Mouse (Mus musculus): ENCODE measurements at regions not wholly inside any gene's neighbourhood (a gene's known extent, or its start where the extent isn't known, plus 50 kb on each side); places are given as distances from the start of the nearest gene placed in this dataset.

DNA sequence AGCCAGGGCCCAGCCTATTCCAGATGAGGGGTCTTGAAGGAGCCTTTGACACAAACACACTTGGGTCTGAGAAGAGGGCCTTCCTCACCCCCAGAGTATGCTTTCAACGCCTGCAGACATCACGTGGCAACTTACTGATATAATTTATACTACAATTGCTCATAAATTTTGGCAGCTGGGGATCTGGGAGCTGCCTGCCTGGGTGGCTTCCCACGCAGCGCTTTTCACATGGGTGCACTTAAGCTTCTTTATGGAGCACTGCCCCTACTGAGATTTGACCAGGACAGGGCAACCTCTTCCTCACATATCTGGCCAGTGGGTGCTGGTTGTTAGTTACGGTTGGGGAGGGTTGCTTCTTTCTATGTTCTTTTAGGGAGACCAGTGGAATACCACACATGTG lies 61.6 kb downstream of the Spesp1 start:
- Histone ChIP-seq H3K27ac (no peak overlapping the region), H3K4me1 (peaks cover 25% of the 10 kb centered on the region), H3K9me3 (no peaks in the 10 kb centered on the region), H3K36me3 (replicated peaks) (no peaks in the 10 kb centered on the region), H3K27me3 (ENCODE audit: poor library complexity, severe bottlenecking) (0 out of 2 replicates have a peak, but pooled peaks cover 3% of the 10 kb centered on the region), H3K4me3 (no peak overlapping the region)
- no peak for DNase-seq (ENCODE audit: extremely low spot score, low spot score)
- WGBS = 86% methylated on average over 5 of the region's 5 CpGs

DNA sequence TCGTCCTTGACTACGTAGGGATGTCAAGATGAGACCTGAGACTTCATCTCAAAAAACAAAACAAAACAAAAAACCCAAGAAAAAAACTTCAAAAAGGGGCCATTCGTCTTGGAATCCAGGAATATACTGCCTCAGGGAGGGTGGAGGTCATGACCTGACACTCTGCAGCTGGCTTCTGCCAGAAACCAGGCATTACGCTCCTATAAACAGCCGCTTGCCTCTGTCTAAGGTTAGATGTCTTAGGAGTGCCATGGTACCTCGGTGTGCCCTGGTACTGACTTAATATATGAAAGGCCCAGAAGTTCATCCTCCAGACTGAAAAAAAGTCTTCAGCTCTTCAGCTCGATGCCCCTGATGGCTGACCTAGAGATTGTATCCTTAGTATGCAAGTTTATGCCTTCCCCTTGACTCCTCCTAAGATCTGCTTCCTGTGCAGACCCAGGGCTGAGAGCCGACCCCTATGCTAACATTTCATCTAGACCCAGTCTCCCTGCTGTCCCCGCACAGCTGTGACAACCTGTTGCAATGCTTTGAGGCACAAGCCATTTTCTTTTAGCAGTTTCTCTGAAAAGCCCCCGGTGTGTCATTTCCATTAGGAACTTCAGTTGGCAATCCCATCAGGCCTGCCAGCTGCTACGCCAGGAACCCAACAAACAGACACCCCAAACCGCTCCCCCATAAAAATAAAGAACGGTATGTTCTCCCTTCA lies 66.7 kb downstream of the Spesp1 start:
- Histone ChIP-seq H3K27ac (no peak overlapping the region), H3K4me3 (no peak overlapping the region), H3K36me3 (replicated peaks) (no peaks in the 10 kb centered on the region), H3K27me3 (ENCODE audit: poor library complexity, severe bottlenecking) (no peaks in the 10 kb centered on the region), H3K4me1 (peaks cover 14% of the 10 kb centered on the region), H3K9me3 (no peaks in the 10 kb centered on the region)
- DNase-seq (ENCODE audit: extremely low spot score, low spot score) = no peak
- WGBS = 74% methylated on average over 13 of the region's 13 CpGs

DNA sequence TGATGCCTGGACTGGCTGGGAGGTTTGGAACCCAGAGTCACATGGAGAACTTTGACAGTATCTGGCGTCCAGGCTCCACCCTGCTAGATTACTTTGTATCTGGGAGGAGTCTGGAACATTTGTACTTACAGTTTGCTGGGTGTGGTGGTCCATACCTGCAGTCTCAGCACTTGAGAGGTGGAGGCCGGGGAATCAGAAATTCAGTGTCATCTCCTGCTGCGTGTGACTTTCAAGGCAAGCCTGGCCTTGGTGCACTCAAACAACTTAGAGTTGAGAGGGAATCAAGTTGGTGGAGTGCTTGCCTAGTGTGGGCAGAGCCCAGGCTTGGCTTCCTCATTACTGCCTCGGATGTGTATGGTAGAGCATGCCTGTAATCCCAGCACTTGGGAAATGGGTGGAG lies 67.5 kb downstream of the Spesp1 start:
- DNase-seq (ENCODE audit: extremely low spot score, low spot score) = no peak
- H3K9me3 ChIP-seq = no peaks in the 10 kb centered on the region
- H3K4me3 ChIP-seq = no peak overlapping the region
- H3K27me3 ChIP-seq (ENCODE audit: poor library complexity, severe bottlenecking) = no peaks in the 10 kb centered on the region
- H3K27ac ChIP-seq = no peak overlapping the region
- H3K36me3 ChIP-seq (replicated peaks) = no peaks in the 10 kb centered on the region
- peaks cover 14% of the 10 kb centered on the region for H3K4me1 ChIP-seq
- 86% methylated on average over 4 of the region's 4 CpGs for WGBS

DNA sequence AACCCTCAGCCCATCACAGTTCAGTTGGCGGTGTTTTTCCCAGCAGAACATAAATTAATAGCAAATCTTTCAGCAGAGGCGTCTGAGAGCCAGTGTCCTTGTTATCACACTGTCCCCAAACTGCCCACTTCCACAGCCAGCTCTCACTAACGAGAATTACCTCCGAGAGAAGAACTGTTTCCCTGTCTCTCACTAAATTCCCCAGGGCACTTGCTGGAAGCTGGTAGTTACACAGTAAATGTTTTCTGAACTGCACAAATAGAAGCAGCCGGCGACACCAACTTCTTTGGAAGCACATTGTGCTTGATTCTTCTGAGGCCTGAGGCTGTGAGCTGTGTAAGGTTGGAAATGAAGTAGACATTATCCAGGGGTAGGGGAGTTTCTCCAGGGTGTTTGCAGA lies 69.4 kb downstream of the Spesp1 start:
- DNase-seq (ENCODE audit: extremely low spot score, low spot score) = no peak
- Histone ChIP-seq H3K27me3 (ENCODE audit: poor library complexity, severe bottlenecking) (no peaks in the 10 kb centered on the region), H3K9me3 (no peaks in the 10 kb centered on the region), H3K27ac (no peak overlapping the region), H3K36me3 (replicated peaks) (no peaks in the 10 kb centered on the region), H3K4me1 (peaks cover 14% of the 10 kb centered on the region), H3K4me3 (no peak overlapping the region)
- WGBS = 71% methylated on average over 6 of the region's 6 CpGs

DNA sequence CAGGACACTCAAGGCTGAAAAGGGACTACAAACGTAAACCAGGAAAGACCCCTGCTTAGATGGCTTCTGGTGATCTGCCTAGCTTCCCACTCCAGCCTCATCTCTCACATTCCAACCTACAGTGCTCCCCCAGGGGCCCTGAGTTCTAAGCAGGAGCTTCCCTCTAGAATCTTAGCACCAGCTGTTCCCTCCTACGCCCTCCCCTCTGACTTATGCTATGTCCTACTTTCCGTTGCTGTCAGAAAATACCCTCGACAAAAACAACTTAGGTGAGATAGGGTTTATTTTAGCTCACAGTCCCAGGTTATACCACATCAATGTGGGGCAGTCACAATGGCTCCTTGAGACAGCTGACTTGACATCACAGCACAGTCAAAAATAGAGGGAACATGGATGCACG lies 71.2 kb downstream of the Spesp1 start:
- H3K27ac ChIP-seq = no peak overlapping the region
- H3K9me3 ChIP-seq = peaks cover 5% of the 10 kb centered on the region; the same call in 1 of the 2 replicates
- H3K36me3 ChIP-seq (replicated peaks) = no peaks in the 10 kb centered on the region
- 92% methylated on average over 5 of the region's 5 CpGs for WGBS
- DNase-seq (ENCODE audit: extremely low spot score, low spot score) = no peak
- no peaks in the 10 kb centered on the region for H3K27me3 ChIP-seq (ENCODE audit: poor library complexity, severe bottlenecking)
- H3K4me3 ChIP-seq = no peak overlapping the region
- H3K4me1 ChIP-seq = peaks cover 14% of the 10 kb centered on the region

DNA sequence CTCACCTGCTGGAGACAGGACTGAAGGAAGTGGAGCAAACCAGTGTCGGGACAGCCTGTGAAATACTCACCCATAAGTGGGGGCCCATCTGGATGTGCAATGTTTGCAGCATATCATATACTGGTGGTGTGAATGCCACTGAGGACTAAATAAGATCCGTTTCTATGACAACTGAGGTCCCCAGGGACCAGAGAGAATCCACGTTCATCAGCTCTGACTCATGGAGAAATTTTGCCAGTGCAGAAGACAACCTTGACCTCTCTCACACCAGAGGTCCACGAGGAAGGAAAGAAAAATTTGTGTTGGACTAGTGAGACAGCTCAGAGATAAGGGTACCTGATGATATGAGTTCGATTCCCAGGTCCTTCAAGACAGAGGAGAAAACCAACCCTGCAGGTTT lies 73.6 kb downstream of the Spesp1 start:
- Histone ChIP-seq H3K4me3 (no peak overlapping the region), H3K9me3 (peaks cover 5% of the 10 kb centered on the region; the same call in 1 of the 2 replicates), H3K4me1 (peaks cover 5% of the 10 kb centered on the region; the same call in 1 of the 2 replicates), H3K36me3 (replicated peaks) (no peaks in the 10 kb centered on the region), H3K27me3 (ENCODE audit: poor library complexity, severe bottlenecking) (no peaks in the 10 kb centered on the region), H3K27ac (no peak overlapping the region)
- DNase-seq (ENCODE audit: extremely low spot score, low spot score) = no peak
- WGBS = 83% methylated on average over 5 of the region's 5 CpGs

DNA sequence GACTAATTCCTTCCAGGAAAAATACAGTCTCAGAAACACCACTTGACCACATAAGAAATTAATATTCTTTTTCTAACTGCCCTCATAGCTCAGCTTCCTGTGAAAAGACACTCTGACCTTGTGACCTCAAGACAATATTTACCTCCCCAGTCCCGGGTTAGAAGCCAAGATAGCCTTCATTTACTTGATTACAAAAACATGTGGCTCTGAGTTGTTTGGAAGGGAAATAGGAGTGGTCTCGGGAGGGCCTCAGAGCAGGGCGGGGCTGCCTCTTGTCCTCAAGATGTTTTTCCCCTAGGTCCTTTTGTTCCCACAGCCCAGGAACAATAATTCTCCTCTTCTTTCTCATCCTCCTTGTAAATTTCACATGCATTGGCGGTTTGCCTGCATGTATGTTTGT lies 76.7 kb downstream of the Spesp1 start:
- WGBS = 69% methylated on average over 4 of the region's 4 CpGs
- H3K27ac ChIP-seq = no peak overlapping the region
- H3K4me3 ChIP-seq = no peak overlapping the region
- no peak for DNase-seq (ENCODE audit: extremely low spot score, low spot score)
- H3K27me3 ChIP-seq (ENCODE audit: poor library complexity, severe bottlenecking) = peaks cover 5% of the 10 kb centered on the region; the same call in 1 of the 2 replicates
- H3K36me3 ChIP-seq (replicated peaks) = no peaks in the 10 kb centered on the region
- peaks cover 5% of the 10 kb centered on the region; the same call in 1 of the 2 replicates for H3K9me3 ChIP-seq
- peaks cover 5% of the 10 kb centered on the region; the same call in 1 of the 2 replicates for H3K4me1 ChIP-seq

DNA sequence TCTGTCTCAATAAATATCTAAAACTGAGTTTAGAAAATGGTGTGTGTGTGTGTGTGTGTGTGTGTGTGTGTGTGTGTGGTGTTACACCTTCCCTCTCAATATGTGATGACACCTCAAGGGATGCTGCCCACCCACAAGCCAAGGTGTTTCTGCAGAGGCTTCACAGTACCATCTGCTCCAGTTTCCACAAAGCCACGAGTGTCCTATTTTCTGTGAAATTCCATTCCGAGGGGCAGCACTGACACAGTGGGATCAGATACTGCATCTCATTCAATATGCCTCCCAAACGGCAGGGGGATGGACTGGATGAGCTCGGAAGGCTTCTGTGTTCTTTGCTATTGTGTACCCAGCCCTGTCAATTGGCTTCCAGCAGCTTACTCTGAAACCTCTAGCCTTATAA lies 78.5 kb downstream of the Spesp1 start:
- DNase-seq (ENCODE audit: extremely low spot score, low spot score) = no peak
- Histone ChIP-seq H3K36me3 (replicated peaks) (no peaks in the 10 kb centered on the region), H3K27ac (no peak overlapping the region), H3K9me3 (peaks cover 5% of the 10 kb centered on the region; the same call in 1 of the 2 replicates), H3K4me3 (no peak overlapping the region), H3K27me3 (ENCODE audit: poor library complexity, severe bottlenecking) (peaks cover 12% of the 10 kb centered on the region; the same call in 1 of the 2 replicates), H3K4me1 (peaks cover 21% of the 10 kb centered on the region)
- 40% methylated on average over 4 of the region's 4 CpGs for WGBS

DNA sequence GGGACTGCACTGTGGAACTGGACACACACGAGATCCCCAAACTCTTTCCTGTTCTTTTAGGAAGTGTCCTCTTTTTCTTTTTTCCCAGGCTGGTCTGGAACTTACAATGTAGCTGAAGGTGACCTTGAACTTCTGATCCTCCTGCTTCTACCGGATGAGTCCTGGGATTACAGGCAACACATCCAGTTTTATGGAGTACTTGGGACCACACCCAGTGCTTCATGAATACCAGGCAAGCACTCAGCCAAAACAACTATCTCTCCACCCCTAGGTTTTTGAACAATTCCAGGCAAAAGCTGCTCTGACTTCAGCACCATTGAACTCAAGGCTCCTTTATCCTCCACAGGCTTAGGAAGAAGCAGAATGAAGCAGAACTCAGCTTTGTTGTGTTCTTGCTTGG lies 79.7 kb downstream of the Spesp1 start:
- H3K27ac ChIP-seq = no peak overlapping the region
- WGBS = 86% methylated on average over 2 of the region's 2 CpGs
- peaks cover 5% of the 10 kb centered on the region; the same call in 1 of the 2 replicates for H3K9me3 ChIP-seq

DNA sequence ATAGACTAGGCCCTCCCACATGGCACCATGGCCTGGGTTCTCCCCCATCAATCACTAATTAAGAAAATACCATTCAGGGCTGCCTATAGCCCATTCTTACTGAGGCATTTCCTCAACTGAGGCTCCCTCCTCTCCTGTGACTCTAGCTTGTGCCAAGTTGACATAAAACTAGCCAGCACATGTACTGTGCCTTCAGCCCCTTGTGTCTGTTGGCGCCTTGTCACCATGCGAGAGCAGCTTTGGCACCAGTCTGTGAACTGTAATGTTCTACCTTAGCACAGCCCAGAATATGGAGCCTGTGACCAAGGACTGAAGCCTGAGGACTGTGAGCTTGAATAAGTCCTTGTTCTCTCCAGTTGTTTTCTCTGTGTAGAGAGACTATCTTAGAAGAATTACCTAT lies 75.0 kb upstream of the Glce start:
- H3K4me3 ChIP-seq = no peak overlapping the region
- no peaks in the 10 kb centered on the region for H3K9me3 ChIP-seq
- no peak overlapping the region for H3K27ac ChIP-seq
- no peak for DNase-seq (ENCODE audit: extremely low spot score, low spot score)
- 88% methylated on average over 2 of the region's 2 CpGs for WGBS
- no peaks in the 10 kb centered on the region for H3K36me3 ChIP-seq (replicated peaks)
- H3K4me1 ChIP-seq = peaks cover 30% of the 10 kb centered on the region
- H3K27me3 ChIP-seq (ENCODE audit: poor library complexity, severe bottlenecking) = peaks cover 30% of the 10 kb centered on the region

More for the DNA sequence above, 79.7 kb downstream of the Spesp1 start:
- DNase-seq (ENCODE audit: extremely low spot score, low spot score) = no peak
- peaks cover 12% of the 10 kb centered on the region; the same call in 1 of the 2 replicates for H3K27me3 ChIP-seq (ENCODE audit: poor library complexity, severe bottlenecking)
- H3K4me1 ChIP-seq = peaks cover 23% of the 10 kb centered on the region
- H3K36me3 ChIP-seq (replicated peaks) = no peaks in the 10 kb centered on the region
- H3K4me3 ChIP-seq = no peak overlapping the region

DNA sequence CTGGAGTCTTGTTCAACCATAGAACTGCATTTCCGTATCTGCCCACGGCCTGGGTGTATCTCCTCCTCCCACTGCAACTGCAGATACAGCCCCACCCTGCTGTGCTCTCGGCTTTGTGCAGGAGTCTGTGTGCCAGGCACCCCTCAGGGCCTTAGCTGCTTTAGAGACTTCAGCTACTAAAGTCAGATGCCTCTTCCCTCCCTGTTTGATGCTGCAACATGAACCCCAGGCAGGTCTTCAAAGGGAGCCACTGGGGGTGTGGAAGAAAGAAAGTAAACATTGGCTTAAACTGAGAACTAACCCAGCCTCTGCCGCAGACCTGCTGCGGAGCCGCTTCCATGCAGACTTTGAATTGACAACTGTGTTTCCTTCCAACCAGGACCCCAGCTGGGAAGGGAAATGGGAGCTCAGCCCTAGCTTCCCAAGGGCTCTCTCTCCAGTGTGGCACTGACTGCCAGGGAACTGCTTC lies 70.0 kb upstream of the Glce start:
- peaks cover 47% of the 10 kb centered on the region for H3K4me1 ChIP-seq
- H3K36me3 ChIP-seq (replicated peaks) = no peaks in the 10 kb centered on the region
- H3K9me3 ChIP-seq = no peaks in the 10 kb centered on the region
- WGBS = 3% methylated on average over 6 of the region's 6 CpGs
- peak overlapping the region; percentile 53; the same call in 1 of the 2 replicates for H3K27ac ChIP-seq
- H3K27me3 ChIP-seq (ENCODE audit: poor library complexity, severe bottlenecking) = peaks cover 45% of the 10 kb centered on the region
- DNase-seq (ENCODE audit: extremely low spot score, low spot score) = no peak
- H3K4me3 ChIP-seq = no peak overlapping the region

DNA sequence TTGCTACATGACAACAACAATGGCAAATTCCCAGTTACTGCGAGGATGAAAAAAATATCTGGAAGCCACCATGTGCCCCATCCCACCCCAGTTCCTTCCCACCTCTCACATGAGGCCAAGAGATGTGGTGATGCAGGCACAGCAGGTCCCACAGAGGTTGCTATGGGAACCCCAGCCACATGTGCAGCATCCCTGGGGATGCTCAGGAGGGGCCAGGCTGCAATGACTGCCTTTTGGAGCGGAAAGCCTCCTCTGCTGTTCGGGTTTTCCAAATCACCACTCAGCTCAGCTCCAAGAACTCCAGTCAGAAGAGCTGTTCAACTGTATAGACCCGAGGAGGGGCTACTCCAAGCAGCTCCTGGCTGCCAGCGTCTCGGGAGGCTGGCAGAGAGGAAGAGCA lies 68.0 kb upstream of the Glce start:
- no peak overlapping the region for H3K27ac ChIP-seq
- H3K4me3 ChIP-seq = no peak overlapping the region
- no peaks in the 10 kb centered on the region for H3K36me3 ChIP-seq (replicated peaks)
- WGBS = 40% methylated on average over 6 of the region's 6 CpGs
- H3K27me3 ChIP-seq (ENCODE audit: poor library complexity, severe bottlenecking) = peaks cover 64% of the 10 kb centered on the region
- peaks cover 53% of the 10 kb centered on the region for H3K4me1 ChIP-seq
- no peak for DNase-seq (ENCODE audit: extremely low spot score, low spot score)
- no peaks in the 10 kb centered on the region for H3K9me3 ChIP-seq

DNA sequence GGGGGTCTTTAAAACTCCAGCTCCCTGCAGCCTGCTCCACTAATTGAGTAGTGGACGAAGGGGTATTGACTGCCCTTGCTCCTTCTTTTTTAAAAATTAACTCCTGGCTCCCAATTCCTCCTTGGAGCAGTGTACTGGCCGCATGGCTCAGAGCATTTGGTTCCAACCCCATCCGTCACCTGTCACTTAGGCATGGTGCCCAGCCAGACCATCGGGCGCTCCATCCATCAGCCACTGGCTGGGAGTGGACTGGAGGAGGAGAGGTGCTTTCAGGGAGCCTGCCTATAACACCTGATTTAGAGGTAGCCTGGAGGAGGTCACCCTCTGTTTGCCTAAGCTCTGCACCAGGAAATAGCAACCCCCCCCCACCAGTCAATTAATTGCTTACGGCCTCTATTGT lies 66.4 kb upstream of the Glce start:
- 62% methylated on average over 6 of the region's 6 CpGs for WGBS
- H3K27me3 ChIP-seq (ENCODE audit: poor library complexity, severe bottlenecking) = peaks cover 75% of the 10 kb centered on the region
- H3K4me1 ChIP-seq = peaks cover 58% of the 10 kb centered on the region
- no peak overlapping the region for H3K4me3 ChIP-seq
- H3K36me3 ChIP-seq (replicated peaks) = no peaks in the 10 kb centered on the region
- DNase-seq (ENCODE audit: extremely low spot score, low spot score) = no peak
- H3K27ac ChIP-seq = 0 out of 2 replicates have a peak overlapping the region, but pooled peaks have one; percentile 30
- H3K9me3 ChIP-seq = no peaks in the 10 kb centered on the region

All from forebrain, embryonic 10.5 days (tissue).